Mouse (Mus musculus) midbrain, embryonic 14.5 days (tissue): ENCODE data around the gene Kansl1l. TPM values are rescaled to one million over a fixed set of nuclear protein-coding genes. Genes with fewer than 3 reads are reported as not detected.

ENCODE experiments used
- ATAC-seq: fragments of 200-750 bp; cut with Nextera tagmentation; 2 replicates; pipeline ENCODE4 v1.8.0; 2017; ENCODE audit warnings: moderate number of reproducible peaks, moderate library complexity; ENCODE audit not compliant: low FRiP score, low TSS enrichment
- DNase-seq: peaks from one replicate; pipeline ENCODE4 v3.0.0-alpha.2; 2015
- H3K27ac ChIP-seq: fragments of 300-500 bp; sonication (generic); replicated peaks from 2 replicates; pipeline ENCODE4 v1.5.1; 2014; ENCODE audit warnings: mild to moderate bottlenecking, low read depth, low read length, moderate library complexity
- H3K27me3 ChIP-seq: fragments of 300-500 bp; sonication (generic); 2 replicates; pipeline ENCODE4 v1.6.1; 2014; ENCODE audit warnings: low read length, control low read depth, mixed read lengths; ENCODE audit not compliant: control insufficient read depth, insufficient read depth
- H3K36me3 ChIP-seq: fragments of 300-500 bp; sonication (generic); 2 replicates; pipeline ENCODE4 v1.6.1; 2014; ENCODE audit warnings: low read length, control low read depth; ENCODE audit not compliant: control insufficient read depth, insufficient read depth
- H3K4me1 ChIP-seq: fragments of 300-500 bp; sonication (generic); 2 replicates; pipeline ENCODE4 v1.6.1; 2014; ENCODE audit warnings: mild to moderate bottlenecking, antibody characterized with exemption, low read length, control low read depth; ENCODE audit not compliant: control insufficient read depth, insufficient read depth
- H3K4me2 ChIP-seq: fragments of 300-500 bp; sonication (generic); 2 replicates; pipeline ENCODE4 v1.6.1; 2014; ENCODE audit warnings: mild to moderate bottlenecking, low read length, moderate library complexity
- H3K4me3 ChIP-seq: fragments of 300-500 bp; sonication (generic); replicated peaks from 2 replicates; pipeline ENCODE4 v1.5.1; 2014; ENCODE audit warnings: low read depth, low read length
- H3K9ac ChIP-seq: fragments of 300-500 bp; sonication (generic); replicated peaks from 2 replicates; pipeline ENCODE4 v1.6.1; 2014; ENCODE audit warnings: mild to moderate bottlenecking, low read length, moderate library complexity
- H3K9me3 ChIP-seq: fragments of 300-500 bp; sonication (generic); 2 replicates; pipeline ENCODE4 v1.6.1; 2016; ENCODE audit warnings: low read length, control low read depth, mixed read lengths; ENCODE audit not compliant: control insufficient read depth
- WGBS: fragments of 180-500 bp; shearing (Covaris S2); extraction: QIAGEN DNeasy Blood & Tissue Kit; methylation state at CpG from one replicate; pipeline ENCODE4 v1.1.7; 2014; 5-methylcytosine and 5-hydroxymethylcytosine counted together
- polyA plus RNA-seq: library from polyadenylated mRNA; unstranded; fragments of >200 nt; fragmentation: Nextera tagmentation; extraction: Ambion mirVana; gene quantifications from 2 replicates; pipeline ENCODE4 v1.2.1, GENCODE M21; 2014

Gene Kansl1l
- polyA plus RNA-seq, 1 experiment from 2014 or later, result 13.9 TPM

GRCm38 (mm10) chr1:66841938-66842337 is 24.6 kb upstream of the Kansl1l start:
- ATAC-seq, result no peak
- Histone ChIP-seq H3K27me3 (no peaks in the 10 kb centered on the region), H3K4me1 (no peaks in the 10 kb centered on the region), H3K4me3 (no peak overlapping the region), H3K27ac (no peak overlapping the region), H3K36me3 (no peaks in the 10 kb centered on the region), H3K4me2 (no peak overlapping the region), H3K9ac (no peak overlapping the region), H3K9me3 (no peaks in the 10 kb centered on the region)
- DNase-seq, result no peak
- 84% methylated on average over 10 of the region's 10 CpGs for WGBS

- H3K27me3 ChIP-seq, result no peaks in the 10 kb centered on the region
- no peak overlapping the region for H3K9ac ChIP-seq
- H3K4me3 ChIP-seq, result no peak overlapping the region
- no peaks in the 10 kb centered on the region for H3K36me3 ChIP-seq
- no peak overlapping the region for H3K27ac ChIP-seq
- no peaks in the 10 kb centered on the region for H3K9me3 ChIP-seq
- 89% methylated on average over 6 of the region's 6 CpGs for WGBS
- ATAC-seq (no peak), DNase-seq (no peak)
- no peak overlapping the region for H3K4me2 ChIP-seq
- H3K4me1 ChIP-seq, result no peaks in the 10 kb centered on the region
Observed at GRCm38 (mm10) chr1:66841510-66841909, 24.1 kb upstream of the Kansl1l start.

DNA sequence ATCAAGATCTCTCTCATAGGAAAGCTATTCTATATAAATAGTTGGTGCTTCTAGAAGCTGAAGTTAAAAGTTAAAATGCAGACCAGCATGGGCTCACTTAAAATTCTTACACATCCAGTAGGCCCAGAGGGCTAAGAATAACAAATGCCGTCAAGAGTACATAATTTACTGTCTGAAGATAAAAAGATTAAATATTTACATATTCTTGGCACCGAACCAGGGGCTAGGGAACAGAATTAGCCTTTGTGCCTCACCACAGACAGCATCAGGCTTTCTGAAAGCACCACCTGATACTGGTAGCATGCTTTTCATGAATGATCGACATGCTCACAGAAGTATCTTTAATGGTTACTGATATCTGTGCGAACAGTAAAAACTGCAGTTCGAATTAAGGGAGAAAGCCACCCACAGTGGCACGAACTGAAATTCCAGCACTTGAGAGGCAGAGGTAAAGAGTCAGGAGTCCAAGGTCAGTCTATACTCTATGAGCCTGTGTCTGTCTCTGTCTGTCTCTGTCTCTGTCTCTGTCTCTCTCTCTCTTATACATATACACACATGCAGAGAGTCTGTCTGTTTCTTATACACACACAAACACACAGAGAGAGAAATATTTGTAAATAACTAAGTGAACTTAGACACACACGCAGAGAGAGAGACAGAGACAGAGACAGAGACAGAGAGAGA is 22.5 kb upstream of the Kansl1l start:
- peak; percentile 33 for DNase-seq
- 68% methylated on average over 7 of the region's 7 CpGs for WGBS
- no peak for ATAC-seq

DNA sequence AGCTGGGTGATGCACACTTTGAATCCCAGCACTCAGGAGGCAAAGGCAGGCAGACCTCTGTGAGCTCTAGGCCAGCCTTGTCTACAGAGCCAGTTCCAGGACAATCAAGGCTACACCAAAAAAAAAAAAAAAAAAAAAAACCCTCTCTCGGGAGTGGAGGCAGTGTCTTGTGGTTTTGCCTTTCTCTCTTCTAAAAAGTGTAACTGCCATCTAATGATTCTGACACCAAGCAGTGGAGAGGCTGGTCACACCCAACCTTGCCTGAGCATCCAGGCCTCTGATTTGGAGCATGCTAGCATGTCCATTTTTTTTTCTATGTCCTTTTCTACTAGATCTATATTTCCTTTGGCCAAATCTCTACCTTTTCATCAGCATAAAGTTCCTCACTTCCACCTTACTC is 21.8 kb upstream of the Kansl1l start:
- Histone ChIP-seq H3K27ac (no peak overlapping the region), H3K4me3 (no peak overlapping the region), H3K27me3 (no peaks in the 10 kb centered on the region), H3K4me1 (no peaks in the 10 kb centered on the region), H3K9ac (no peak overlapping the region), H3K36me3 (no peaks in the 10 kb centered on the region), H3K4me2 (no peak overlapping the region), H3K9me3 (no peaks in the 10 kb centered on the region)
- DNase-seq, result no peak
- WGBS, result 86% methylated on average over 1 of the region's 1 CpGs
- ATAC-seq, result no peak

More for the DNA sequence above, 22.5 kb upstream of the Kansl1l start:
- Histone ChIP-seq H3K27me3 (no peaks in the 10 kb centered on the region), H3K9ac (no peak overlapping the region), H3K4me1 (no peaks in the 10 kb centered on the region), H3K4me2 (no peak overlapping the region), H3K27ac (no peak overlapping the region), H3K9me3 (no peaks in the 10 kb centered on the region), H3K4me3 (no peak overlapping the region), H3K36me3 (no peaks in the 10 kb centered on the region)

DNA sequence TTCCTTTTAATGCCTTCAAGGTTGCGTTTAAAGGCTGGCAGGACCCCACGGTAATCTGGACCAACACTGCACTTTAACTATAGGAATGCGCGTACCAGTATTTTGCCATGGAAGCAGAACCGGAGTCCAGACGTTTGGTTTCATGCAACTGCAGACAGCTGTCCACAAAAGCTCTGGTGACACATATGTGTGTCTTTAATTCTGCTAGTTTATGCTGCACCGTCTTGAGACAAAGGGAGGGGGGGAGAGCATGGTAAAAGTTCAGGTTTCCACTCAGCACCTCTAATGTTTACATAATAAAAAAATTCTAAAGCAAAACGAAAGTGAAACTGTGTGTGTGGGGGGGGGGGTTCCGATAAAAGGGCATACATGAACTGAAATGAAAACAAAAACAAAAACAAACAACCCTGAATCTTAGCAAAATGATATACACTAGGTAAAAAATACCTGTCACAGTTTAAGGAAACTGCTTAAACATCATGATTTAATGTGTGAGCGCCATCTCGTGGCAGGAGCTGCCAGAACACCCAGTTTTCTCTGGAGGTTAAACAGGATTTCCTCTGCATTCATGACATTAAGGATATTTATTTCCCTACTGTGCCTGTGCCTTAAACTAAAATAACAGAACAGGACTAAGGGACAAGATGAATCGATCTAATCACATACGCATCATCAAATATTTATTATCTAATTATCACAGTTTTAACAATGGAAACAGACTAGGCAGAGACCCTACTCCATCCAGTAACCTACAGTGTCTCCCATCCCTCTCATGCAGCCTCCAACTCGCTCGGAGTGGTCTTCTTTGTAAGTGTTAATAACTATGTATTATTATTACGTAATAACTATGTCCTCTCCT is 21.1 kb upstream of the Kansl1l start:
- H3K36me3 ChIP-seq, result no peaks in the 10 kb centered on the region
- no peak overlapping the region for H3K9ac ChIP-seq
- no peaks in the 10 kb centered on the region for H3K4me1 ChIP-seq
- H3K4me3 ChIP-seq, result no peak overlapping the region
- H3K27me3 ChIP-seq, result no peaks in the 10 kb centered on the region
- H3K27ac ChIP-seq, result no peak overlapping the region
- peak; percentile 91 for DNase-seq
- no peak for ATAC-seq
- H3K9me3 ChIP-seq, result no peaks in the 10 kb centered on the region
- WGBS, result 62% methylated on average over 16 of the region's 16 CpGs
- H3K4me2 ChIP-seq, result no peak overlapping the region

GRCm38 (mm10) chr1:66837207-66837606 is 19.8 kb upstream of the Kansl1l start:
- Histone ChIP-seq H3K4me2 (no peak overlapping the region), H3K36me3 (no peaks in the 10 kb centered on the region), H3K27ac (no peak overlapping the region), H3K4me3 (no peak overlapping the region), H3K4me1 (no peaks in the 10 kb centered on the region), H3K9me3 (no peaks in the 10 kb centered on the region), H3K27me3 (no peaks in the 10 kb centered on the region), H3K9ac (no peak overlapping the region)
- 88% methylated on average over 3 of the region's 3 CpGs for WGBS
- no peak for DNase-seq
- no peak for ATAC-seq

- Histone ChIP-seq H3K4me2 (no peak overlapping the region), H3K27me3 (no peaks in the 10 kb centered on the region), H3K9me3 (no peaks in the 10 kb centered on the region), H3K4me1 (0 out of 2 replicates have a peak, but pooled peaks cover 5% of the 10 kb centered on the region), H3K36me3 (no peaks in the 10 kb centered on the region), H3K9ac (no peak overlapping the region), H3K27ac (no peak overlapping the region), H3K4me3 (no peak overlapping the region)
- 92% methylated on average over 7 of the region's 7 CpGs for WGBS
- ATAC-seq, result no peak
- DNase-seq, result no peak
Observed at GRCm38 (mm10) chr1:66832636-66833165, 15.3 kb upstream of the Kansl1l start.

DNA sequence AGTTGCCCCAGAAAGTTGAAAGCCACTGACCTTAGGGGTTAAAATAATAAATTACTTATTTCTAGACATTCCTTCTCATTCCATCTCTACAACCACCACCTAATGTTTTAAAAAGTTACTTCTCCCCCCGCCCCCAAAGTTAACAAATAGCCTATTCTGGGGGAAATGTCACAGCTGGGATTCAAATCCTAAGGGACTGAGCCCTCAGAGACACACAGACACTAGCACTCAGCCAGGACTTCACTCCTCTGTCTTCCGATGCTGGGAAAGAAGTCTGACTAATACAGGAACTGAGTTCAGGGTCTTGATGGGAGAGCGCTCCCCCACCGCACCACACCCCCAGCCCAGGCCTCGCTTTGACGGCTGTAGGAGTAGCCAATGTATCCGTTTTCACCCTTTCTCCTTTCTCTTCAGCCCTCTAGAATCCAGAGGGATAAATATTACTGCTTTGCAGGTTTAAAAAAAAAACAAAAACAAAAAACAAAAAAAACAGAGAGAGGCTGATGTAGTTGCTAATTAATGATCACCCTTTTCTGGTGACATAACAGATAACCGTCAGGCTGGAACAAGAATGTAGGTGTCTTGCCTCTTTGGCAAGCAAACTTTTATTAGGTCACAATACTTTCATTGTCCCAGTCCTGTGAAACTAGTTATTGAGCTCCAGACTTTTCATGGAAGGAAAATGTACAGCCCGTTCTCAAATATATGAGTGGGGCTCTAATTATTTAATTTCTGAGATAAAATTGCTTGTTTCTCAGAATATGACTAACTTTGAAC is 14.7 kb upstream of the Kansl1l start:
- ATAC-seq, result no peak
- no peak overlapping the region for H3K27ac ChIP-seq
- WGBS, result 84% methylated on average over 9 of the region's 9 CpGs

More for the DNA sequence above, 14.7 kb upstream of the Kansl1l start:
- Histone ChIP-seq H3K36me3 (no peaks in the 10 kb centered on the region), H3K4me1 (0 out of 2 replicates have a peak, but pooled peaks cover 5% of the 10 kb centered on the region), H3K9ac (no peak overlapping the region), H3K4me3 (no peak overlapping the region), H3K4me2 (no peak overlapping the region), H3K9me3 (no peaks in the 10 kb centered on the region), H3K27me3 (no peaks in the 10 kb centered on the region)
- no peak for DNase-seq
